Mouse (Mus musculus) embryo, embryonic 10 days (tissue): ENCODE data around the gene Gm49388.

Source experiments
- DNase-seq: peaks from one replicate; pipeline ENCODE4 v3.0.0-alpha.2; 2015; ENCODE audit warnings: low spot score

Gm49388 gene

GRCm38 (mm10) chr7:127785308-127785707 is at the start of gene Gm49388:
Gene Gm49388 (plus strand): TSS chr7:127785608.
- DNase-seq = no peak

GRCm38 (mm10) chr7:127744366-127745045 is 40.9 kb upstream of the Gm49388 start, which contains the start of gene Fbxl19:
Gene Fbxl19 (plus strand): TSS chr7:127744543.
- DNase-seq = peak; percentile 86

DNA sequence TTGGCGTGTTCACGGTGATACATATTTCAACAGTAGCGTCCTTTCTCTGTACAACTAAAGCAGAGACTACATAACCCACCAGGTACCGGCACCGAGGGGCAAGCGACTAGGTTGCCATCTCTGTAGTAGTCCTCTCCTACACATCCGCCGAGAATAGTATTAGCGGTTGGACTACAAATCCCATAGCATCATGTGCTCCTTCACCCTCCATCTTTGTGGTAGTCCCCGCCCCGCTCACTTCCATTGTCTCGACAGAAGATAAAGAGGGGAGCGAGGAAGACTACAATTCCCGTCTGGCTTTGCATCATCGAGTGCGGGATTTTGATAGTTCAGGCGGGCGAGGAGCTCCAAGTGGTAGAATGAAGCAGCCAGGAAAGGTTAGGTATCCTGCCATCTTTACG is 40.2 kb upstream of the Gm49388 start:
- peak; percentile 97 for DNase-seq

DNA sequence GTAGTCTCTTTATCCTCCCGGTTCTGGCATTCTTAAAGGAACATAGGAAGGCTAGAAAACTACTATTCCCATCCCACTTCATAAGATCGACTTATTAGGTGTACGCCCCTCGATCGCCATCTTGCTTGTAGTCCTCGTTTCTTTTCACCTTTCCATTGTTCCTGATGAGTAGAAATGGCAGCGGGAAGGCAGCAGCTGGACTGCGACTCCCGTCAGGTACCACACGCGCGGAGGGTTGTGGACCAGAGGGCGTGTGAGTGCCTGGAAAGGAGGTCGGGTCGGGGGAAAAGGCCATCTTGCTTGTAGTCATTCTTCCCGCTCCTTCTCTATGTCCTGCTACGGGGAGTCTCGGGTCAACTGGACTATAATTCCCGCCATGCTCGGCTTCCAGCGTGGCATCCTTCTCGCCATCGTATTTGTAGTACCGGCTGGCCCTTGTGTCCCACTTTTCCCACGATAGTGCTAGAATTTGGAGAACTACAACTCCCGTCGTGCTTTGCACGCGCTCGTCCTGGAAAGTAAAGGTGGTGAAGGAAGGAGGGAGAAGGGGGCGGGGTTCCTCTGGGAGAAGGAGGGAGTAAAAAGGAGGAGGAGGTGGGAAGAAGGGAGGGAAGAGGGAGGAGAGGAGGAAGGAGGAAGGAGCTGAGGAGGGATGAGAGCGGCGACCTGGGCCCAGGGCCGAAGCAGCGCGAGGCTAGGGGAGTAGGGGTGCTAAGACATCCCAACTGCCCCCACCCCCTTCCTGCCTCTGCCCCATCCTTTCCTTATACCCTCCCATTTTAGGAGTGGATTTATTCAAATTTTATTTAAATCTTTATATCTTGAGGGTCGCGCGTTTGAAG is 39.5 kb upstream of the Gm49388 start:
- peak; percentile 98 for DNase-seq

DNA sequence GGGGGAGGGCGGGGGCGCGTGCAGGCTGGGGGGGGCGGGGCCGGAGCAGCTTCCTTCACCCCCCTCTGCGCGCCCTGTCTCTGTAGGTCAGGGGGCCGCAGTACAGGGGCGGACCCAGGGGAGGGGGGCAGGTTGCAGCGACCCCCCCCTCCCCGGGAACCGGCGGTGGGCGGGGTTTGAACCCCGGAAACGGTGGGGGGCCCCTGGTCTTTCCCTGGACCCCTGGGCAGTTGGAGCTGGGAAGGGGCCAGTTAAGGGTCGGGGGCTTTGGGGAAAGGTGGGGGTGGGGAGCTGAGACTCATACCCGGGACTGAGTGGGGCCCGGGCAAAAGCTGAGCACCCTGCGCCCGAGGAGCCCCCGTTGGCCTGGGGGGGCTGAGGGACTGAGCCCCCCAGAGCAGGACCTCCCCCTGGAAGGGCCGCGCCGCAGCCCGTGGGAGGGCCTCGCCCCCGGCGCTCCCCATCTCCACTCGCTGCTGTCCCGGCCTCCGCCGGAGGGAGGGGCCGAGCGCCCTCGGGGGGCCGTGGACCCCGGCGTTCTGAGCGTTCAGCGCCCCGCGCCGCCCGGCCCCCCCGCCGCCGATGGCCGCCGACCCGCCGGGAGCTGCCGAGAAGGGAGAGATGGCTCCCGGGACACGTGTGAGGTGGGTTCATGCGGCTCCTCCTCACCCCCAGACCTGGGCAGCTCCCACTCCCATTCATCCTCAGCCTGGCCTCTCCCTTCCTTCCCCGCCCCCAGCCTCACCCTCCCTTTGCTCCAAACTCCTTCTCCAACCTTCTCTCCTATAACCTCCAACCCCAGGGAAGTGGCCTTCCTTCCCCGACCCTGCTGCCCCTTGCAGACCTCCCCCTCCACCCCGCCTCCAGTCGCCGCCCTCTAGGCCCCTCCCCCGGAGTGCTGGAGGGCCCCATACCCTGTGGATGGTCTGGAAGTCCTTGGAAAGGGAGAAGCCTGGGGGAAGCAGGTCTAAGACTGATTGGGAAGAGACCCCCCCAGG is 38.6 kb upstream of the Gm49388 start:
- peak; percentile 80 for DNase-seq

GRCm38 (mm10) chr7:127747559-127748234 is 37.7 kb upstream of the Gm49388 start:
- no peak for DNase-seq

GRCm38 (mm10) chr7:127748235-127748560 is 37.2 kb upstream of the Gm49388 start:
- DNase-seq = no peak

GRCm38 (mm10) chr7:127750131-127751127 is 35.0 kb upstream of the Gm49388 start:
- DNase-seq = peak; percentile 42

DNA sequence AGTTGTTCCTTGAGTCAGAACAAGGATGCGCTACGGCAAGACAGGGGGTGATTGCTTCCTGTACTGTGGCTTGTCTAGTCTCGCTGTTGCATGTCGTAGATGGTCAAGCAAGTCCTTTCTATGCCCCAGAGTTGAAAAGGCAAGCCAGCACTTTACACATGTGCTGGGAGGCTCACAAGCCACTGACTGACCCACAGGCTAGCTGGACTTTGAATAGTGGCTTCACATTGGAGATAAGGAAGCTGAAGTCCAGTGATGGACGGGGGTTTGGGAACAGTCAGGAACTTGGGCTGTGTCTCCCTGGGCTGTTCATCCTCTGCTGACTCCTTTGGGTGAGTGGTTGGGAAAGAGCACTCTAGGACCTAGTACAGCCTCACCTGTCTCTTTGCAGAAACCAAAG is 33.8 kb upstream of the Gm49388 start:
- DNase-seq = no peak

GRCm38 (mm10) chr7:127752069-127752468 is 33.3 kb upstream of the Gm49388 start:
- DNase-seq = no peak

GRCm38 (mm10) chr7:127753158-127753557 is 32.2 kb upstream of the Gm49388 start:
- no peak for DNase-seq

GRCm38 (mm10) chr7:127753741-127754140 is 31.7 kb upstream of the Gm49388 start:
- no peak for DNase-seq

- peak; percentile 41 for DNase-seq
Observed at GRCm38 (mm10) chr7:127759716-127760115, 25.7 kb upstream of the Gm49388 start.

DNA sequence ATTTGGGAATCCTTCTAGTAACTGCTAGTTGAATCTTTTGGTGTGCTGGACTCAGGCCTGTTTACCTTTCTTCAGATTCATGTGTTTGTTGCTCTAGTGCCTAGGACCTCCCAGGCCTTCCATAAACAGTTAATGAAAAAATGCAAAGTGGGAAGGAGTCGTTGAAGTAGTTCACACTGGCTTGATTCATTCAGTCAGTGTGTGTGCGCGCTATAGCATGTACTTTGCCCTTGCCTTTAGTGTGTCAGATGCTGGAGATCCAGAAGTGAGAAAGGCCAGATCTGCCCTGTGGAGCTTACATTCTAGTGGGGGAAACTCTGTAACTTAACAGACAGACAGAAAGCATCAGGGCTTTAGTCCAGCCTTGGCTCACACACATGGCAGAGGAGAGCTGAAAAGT is 24.9 kb upstream of the Gm49388 start:
- DNase-seq = no peak

DNA sequence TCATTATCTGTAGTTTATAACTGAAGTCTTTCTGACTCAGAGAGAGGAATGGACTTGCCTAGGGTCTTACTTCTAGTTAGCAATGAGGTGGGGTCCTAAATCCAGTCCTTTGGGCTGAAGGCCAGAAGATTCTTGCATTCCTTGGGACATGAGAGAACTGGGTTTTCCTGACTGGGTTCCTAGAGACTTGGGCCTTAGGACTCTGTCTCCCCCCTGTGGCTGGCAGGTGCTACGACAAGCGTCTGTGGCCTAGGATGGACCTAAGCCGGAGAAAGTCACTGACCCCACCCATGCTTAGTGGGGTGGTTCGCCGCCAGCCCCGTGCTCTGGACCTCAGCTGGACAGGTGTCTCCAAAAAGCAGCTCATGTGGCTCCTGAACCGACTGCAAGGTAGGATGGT is 24.4 kb upstream of the Gm49388 start:
- peak; percentile 83 for DNase-seq

- no peak for DNase-seq
Observed at GRCm38 (mm10) chr7:127763642-127764041, 21.8 kb upstream of the Gm49388 start.

GRCm38 (mm10) chr7:127765756-127766155 is 19.7 kb upstream of the Gm49388 start:
- no peak for DNase-seq

DNA sequence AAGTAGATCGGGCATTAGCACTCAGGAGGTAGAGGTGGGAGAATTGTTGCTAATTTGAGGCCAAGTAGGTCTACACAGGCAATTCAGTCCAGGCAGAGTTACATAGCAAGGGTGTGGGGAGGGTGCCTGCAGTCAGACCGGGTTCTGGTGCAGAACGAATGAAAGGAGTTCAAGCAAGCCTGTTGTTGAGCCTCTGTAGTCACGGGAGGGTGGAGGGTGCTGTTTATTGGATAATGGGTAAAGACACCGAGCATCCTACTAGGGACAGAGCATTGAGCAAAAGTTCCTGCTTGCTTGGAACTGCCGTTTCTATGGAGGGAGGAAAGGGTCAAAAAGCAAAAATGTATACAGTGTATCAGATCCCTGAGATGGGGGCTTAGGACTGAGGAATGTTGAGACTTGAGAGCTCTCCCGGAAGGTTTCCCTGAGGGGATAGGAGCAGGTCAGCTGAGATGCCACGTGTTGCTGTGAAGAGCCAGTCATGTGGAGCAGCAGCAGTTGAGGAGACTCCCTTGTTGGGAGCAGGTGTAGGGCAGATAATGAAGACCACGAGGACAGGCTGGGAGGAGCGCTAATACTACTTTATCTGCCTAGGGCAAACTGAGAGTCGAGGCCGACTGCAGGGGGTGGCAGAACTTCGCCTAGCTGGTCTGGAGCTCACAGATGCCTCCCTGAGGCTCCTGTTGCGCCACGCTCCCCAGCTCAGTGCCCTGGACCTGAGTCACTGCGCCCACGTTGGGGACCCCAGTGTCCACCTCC is 18.4 kb upstream of the Gm49388 start:
- peak; percentile 15 for DNase-seq

DNA sequence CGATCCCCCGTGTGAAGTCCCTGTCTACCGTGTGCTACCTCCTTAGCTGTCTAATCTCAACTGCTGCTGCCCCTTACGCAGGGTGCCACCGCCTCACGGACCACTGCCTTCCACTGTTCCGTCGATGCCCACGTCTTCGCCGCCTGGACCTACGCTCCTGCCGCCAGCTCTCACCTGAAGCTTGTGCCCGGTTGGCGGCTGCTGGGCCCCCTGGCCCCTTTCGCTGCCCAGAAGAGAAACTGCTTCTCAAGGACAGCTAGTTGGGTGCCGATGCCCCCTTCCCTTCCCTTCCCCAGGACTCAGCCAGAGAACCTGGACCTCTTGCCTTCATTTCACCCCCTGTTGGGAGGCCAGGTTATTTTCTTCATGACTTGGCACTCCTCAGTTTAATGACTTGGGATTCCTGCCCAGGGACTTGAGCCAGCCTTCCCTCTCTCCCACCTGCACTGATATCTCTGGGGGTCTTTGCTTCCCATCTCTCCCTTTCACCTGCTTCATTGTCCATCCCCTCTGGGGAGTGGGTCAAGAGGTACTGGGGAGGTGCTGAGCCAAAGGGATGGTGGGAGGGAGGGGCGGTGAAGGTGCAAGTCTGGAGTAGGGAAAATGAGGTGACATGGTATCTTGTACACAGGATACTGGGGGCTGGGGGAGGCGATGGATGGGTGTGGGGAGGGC is 17.6 kb upstream of the Gm49388 start:
- DNase-seq = no peak
